In the genomic region with DNA sequence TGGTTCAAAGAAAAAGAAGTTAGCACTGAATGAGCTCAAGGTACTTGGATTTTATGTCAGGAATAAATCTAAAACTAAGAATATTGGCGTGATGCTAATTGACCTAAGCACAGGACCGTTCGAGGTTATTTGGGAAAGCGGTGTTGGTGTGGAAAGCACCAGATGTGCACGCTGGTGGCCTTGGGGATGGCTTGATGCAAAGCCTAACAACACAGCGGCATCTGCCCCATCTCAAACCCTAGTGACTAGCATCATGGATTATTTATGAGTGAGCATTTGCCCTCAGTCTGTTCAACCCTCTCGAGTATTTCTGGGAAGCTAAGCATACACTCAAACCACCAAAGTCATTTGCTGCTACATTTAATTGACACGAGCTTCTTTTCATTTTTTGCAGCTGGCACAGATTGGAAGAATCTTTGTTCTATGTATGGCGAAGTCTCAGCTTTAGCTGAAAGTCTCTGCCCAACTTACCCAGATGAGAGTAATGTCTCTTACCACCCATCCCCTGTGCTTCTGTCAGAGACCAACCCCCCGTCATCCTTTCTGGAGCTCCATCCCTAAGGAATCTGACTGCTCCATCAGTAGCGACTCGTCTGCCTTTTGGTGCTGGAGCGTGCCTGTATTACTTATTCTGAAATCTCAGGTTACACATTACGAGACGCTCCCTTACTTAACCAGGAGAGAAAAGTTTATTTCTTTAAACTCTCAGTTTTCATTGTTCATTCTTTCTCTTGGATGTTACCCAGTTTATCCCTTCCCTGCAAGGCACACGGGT, we compare ENCODE assay signal across 19 mouse cellular contexts.
DNase-seq lines count a peak whose midpoint lies in the region; ATAC-seq lines count a peak whose summit lies in the region.
"Had no signal": no experiment of that assay in that cellular context is flagged by ENCODE, and none has a peak within 500 bp of the region (broad histone marks: within the 10 kb centered on the region; RNA-seq: fewer than 3 reads in every experiment).

No protein-coding gene starts in this region.

- no peak overlapping the region for H3K4me2 ChIP-seq in embryonic facial prominence, embryonic 12.5 days (replicated peaks)
- peak overlapping the region; percentile 11; the same call in 1 of the 2 replicates for H3K4me2 ChIP-seq in hindbrain, embryonic 14.5 days (replicated peaks)
- no peak overlapping the region for H3K4me2 ChIP-seq in neural tube, embryonic 12.5 days (replicated peaks)
- H3K4me2 ChIP-seq: forebrain, embryonic 13.5 days; heart, embryonic 11.5 days; intestine, embryonic 15.5 days; liver, embryonic 12.5 days; lung, embryonic 15.5 days had no signal

- H3K27me3 ChIP-seq in embryonic facial prominence, embryonic 12.5 days, result no peaks in the 10 kb centered on the region
- H3K27me3 ChIP-seq in embryonic facial prominence, embryonic 10.5 days (replicated peaks; ENCODE audit: low read depth, poor library complexity, severe bottlenecking), result no peaks in the 10 kb centered on the region
- no peaks in the 10 kb centered on the region for H3K27me3 ChIP-seq in hindbrain, embryonic 14.5 days (ENCODE audit: control insufficient read depth, insufficient read depth, low read length)
- H3K27me3 ChIP-seq in neural tube, embryonic 12.5 days (replicated peaks), result no peaks in the 10 kb centered on the region
- H3K27me3 ChIP-seq: forebrain, embryonic 13.5 days; intestine, embryonic 15.5 days; liver, embryonic 12.5 days; lung, embryonic 15.5 days had no signal

- 0 out of 2 replicates have a peak, but pooled peaks cover 6% of the 10 kb centered on the region for H3K4me1 ChIP-seq in embryonic facial prominence, embryonic 12.5 days
- 0 out of 2 replicates have a peak, but pooled peaks cover 8% of the 10 kb centered on the region for H3K4me1 ChIP-seq in embryonic facial prominence, embryonic 10.5 days
- H3K4me1 ChIP-seq in hindbrain, embryonic 14.5 days (replicated peaks; ENCODE audit: control insufficient read depth, insufficient read depth, low read length), result no peaks in the 10 kb centered on the region
- H3K4me1 ChIP-seq in neural tube, embryonic 12.5 days, result no peaks in the 10 kb centered on the region
- H3K4me1 ChIP-seq: forebrain, embryonic 13.5 days; intestine, embryonic 15.5 days; liver, embryonic 12.5 days; lung, embryonic 15.5 days had no signal

- 53% methylated on average over 16 of the region's 16 CpGs for WGBS in embryonic facial prominence, embryonic 12.5 days
- 75% methylated on average over 16 of the region's 16 CpGs for WGBS in embryonic facial prominence, embryonic 10.5 days
- WGBS in hindbrain, embryonic 14.5 days, result 43% methylated on average over 16 of the region's 16 CpGs
- 58% methylated on average over 16 of the region's 16 CpGs for WGBS in neural tube, embryonic 12.5 days

- DNase-seq in embryonic facial prominence, embryonic 10.5 days (ENCODE audit: low spot score), result no peak
- DNase-seq in brain, adult 2 months (ENCODE audit: low read depth, low spot score), result peak; percentile 2
- DNase-seq in hindbrain, embryonic 14.5 days (ENCODE audit: low spot score), result peak; percentile 58
- DNase-seq in testis, postnatal 14 days (ENCODE audit: low spot score), result no peak
- no peak for DNase-seq in adrenal gland, postnatal 10 days
- DNase-seq: adrenal gland, adult 2 months; cerebellum, adult 2 months; kidney, postnatal 10 days; left cerebral cortex, postnatal 4 days; right cerebral cortex, postnatal 14 days; thymus, postnatal 25 days had no signal

- no peak for ATAC-seq in embryonic facial prominence, embryonic 12.5 days (ENCODE audit: insufficient number of reproducible peaks, insufficient read depth, low FRiP score, low TSS enrichment)
- ATAC-seq in hindbrain, embryonic 14.5 days (ENCODE audit: low FRiP score), result peak; percentile 73; the same call in 1 of the 2 replicates
- peak; percentile 48 for ATAC-seq in neural tube, embryonic 12.5 days (ENCODE audit: low FRiP score, low read depth)
- ATAC-seq in erythroblast, adult 5-6 weeks (replicated peaks; ENCODE audit: low FRiP score, poor library complexity, severe bottlenecking), result no peak
- ATAC-seq: forebrain, embryonic 13.5 days; intestine, embryonic 15.5 days; liver, embryonic 12.5 days had no signal

- no peaks in the 10 kb centered on the region for H3K9me3 ChIP-seq in embryonic facial prominence, embryonic 12.5 days
- H3K9me3 ChIP-seq in embryonic facial prominence, embryonic 10.5 days, result no peaks in the 10 kb centered on the region
- no peaks in the 10 kb centered on the region for H3K9me3 ChIP-seq in hindbrain, embryonic 14.5 days (ENCODE audit: control insufficient read depth, low read length)
- H3K9me3 ChIP-seq in neural tube, embryonic 12.5 days, result no peaks in the 10 kb centered on the region
- H3K9me3 ChIP-seq: forebrain, embryonic 13.5 days; intestine, embryonic 15.5 days; liver, embryonic 12.5 days; lung, embryonic 15.5 days had no signal

- H3K36me3 ChIP-seq in embryonic facial prominence, embryonic 12.5 days, result no peaks in the 10 kb centered on the region
- H3K36me3 ChIP-seq in embryonic facial prominence, embryonic 10.5 days (replicated peaks), result no peaks in the 10 kb centered on the region
- H3K36me3 ChIP-seq in hindbrain, embryonic 14.5 days (replicated peaks; ENCODE audit: control insufficient read depth, insufficient read depth), result no peaks in the 10 kb centered on the region
- no peaks in the 10 kb centered on the region for H3K36me3 ChIP-seq in neural tube, embryonic 12.5 days
- H3K36me3 ChIP-seq: intestine, embryonic 15.5 days; liver, embryonic 12.5 days; lung, embryonic 15.5 days had no signal

- H3K27ac ChIP-seq in embryonic facial prominence, embryonic 12.5 days, result 0 out of 2 replicates have a peak overlapping the region, but pooled peaks have one; percentile 11
- H3K27ac ChIP-seq in embryonic facial prominence, embryonic 10.5 days (replicated peaks), result no peak overlapping the region
- no peak overlapping the region for H3K27ac ChIP-seq in hindbrain, embryonic 14.5 days
- H3K27ac ChIP-seq in neural tube, embryonic 12.5 days, result no peak overlapping the region
- H3K27ac ChIP-seq: forebrain, embryonic 13.5 days; intestine, embryonic 15.5 days; liver, embryonic 12.5 days; lung, embryonic 15.5 days had no signal

- H3K9ac ChIP-seq in embryonic facial prominence, embryonic 12.5 days, result no peak overlapping the region
- H3K9ac ChIP-seq in hindbrain, embryonic 14.5 days, result no peak overlapping the region
- no peak overlapping the region for H3K9ac ChIP-seq in neural tube, embryonic 12.5 days
- H3K9ac ChIP-seq: forebrain, embryonic 13.5 days; intestine, embryonic 15.5 days; liver, embryonic 12.5 days; lung, embryonic 15.5 days had no signal

- H3K4me3 ChIP-seq in embryonic facial prominence, embryonic 12.5 days, result no peak overlapping the region
- no peak overlapping the region for H3K4me3 ChIP-seq in embryonic facial prominence, embryonic 10.5 days
- H3K4me3 ChIP-seq in hindbrain, embryonic 14.5 days (replicated peaks; ENCODE audit: low read length), result no peak overlapping the region
- H3K4me3 ChIP-seq in neural tube, embryonic 12.5 days, result no peak overlapping the region
- H3K4me3 ChIP-seq: forebrain, embryonic 13.5 days; intestine, embryonic 15.5 days; liver, embryonic 12.5 days; lung, embryonic 15.5 days had no signal

Comparison
In these comparisons a context has a peak if more than half of its experiments do, and no peak if none do; other contexts are left out.
1. ATAC-seq: peak in hindbrain, embryonic 14.5 days (single experiment) and neural tube, embryonic 12.5 days (single experiment); none in embryonic facial prominence, embryonic 12.5 days (single experiment) and erythroblast, adult 5-6 weeks (single experiment).
2. DNase-seq: peak in brain, adult 2 months (single experiment) and hindbrain, embryonic 14.5 days (single experiment); none in embryonic facial prominence, embryonic 10.5 days (single experiment), testis, postnatal 14 days (single experiment) and adrenal gland, postnatal 10 days (single experiment).